Mouse (Mus musculus) C2C12 (cell line): ENCODE results near the gene Txnrd2. TPM values are rescaled to one million over a fixed set of nuclear protein-coding genes. Genes with fewer than 3 reads are reported as not detected.

Experiments used
- H3K27me3 ChIP-seq: one replicate; pipeline ENCODE4 v1.6.1; 2011; ENCODE audit not compliant: control insufficient read depth, insufficient read depth, insufficient read length
- H3K36me3 ChIP-seq: one replicate; pipeline ENCODE4 v1.6.1; 2011; ENCODE audit not compliant: control insufficient read depth, insufficient read depth
- H3K4me3 ChIP-seq: one replicate; pipeline ENCODE4 v1.5.1; 2011; ENCODE audit warnings: mild to moderate bottlenecking, control low read depth; ENCODE audit not compliant: poor library complexity, insufficient read depth, severe bottlenecking
- H3K79me2 ChIP-seq: one replicate; pipeline ENCODE4 v1.6.1; 2011; ENCODE audit not compliant: control insufficient read depth, insufficient read depth
- H3K79me3 ChIP-seq: one replicate; pipeline ENCODE4 v1.6.1; 2011; ENCODE audit warnings: low read depth, control low read depth
- H3ac ChIP-seq: one replicate; pipeline ENCODE3; 2011; ENCODE audit warnings: low read depth; ENCODE audit not compliant: control insufficient read depth, insufficient read length
- CEBPB ChIP-seq: IDR thresholded peaks from one replicate; pipeline ENCODE4 v1.6.1; 2011; ENCODE audit warnings: low read depth, mild to moderate bottlenecking, control low read depth, moderate library complexity
- CTCF ChIP-seq: IDR thresholded peaks from one replicate; pipeline ENCODE4 v1.5.1; 2011; ENCODE audit not compliant: control insufficient read depth, insufficient read depth, insufficient read length
- FOSL1 ChIP-seq: IDR thresholded peaks from one replicate; pipeline ENCODE4 v1.8.0; 2011; ENCODE audit warnings: mild to moderate bottlenecking, low read length; ENCODE audit not compliant: poor library complexity, insufficient read depth, severe bottlenecking
- MAX ChIP-seq: IDR thresholded peaks from one replicate; pipeline ENCODE4 v1.6.1; 2011; ENCODE audit warnings: mild to moderate bottlenecking, control low read depth
- MYOD1 ChIP-seq: IDR thresholded peaks from one replicate; pipeline ENCODE4 v1.6.1; 2011; ENCODE audit warnings: low read depth; ENCODE audit not compliant: control insufficient read depth, insufficient read length
- MYOG ChIP-seq: IDR thresholded peaks from one replicate; pipeline ENCODE4 v1.6.1; 2011; ENCODE audit not compliant: control insufficient read depth, insufficient read length; ENCODE audit errors: extremely low read depth
- USF1 ChIP-seq: IDR thresholded peaks from one replicate; pipeline ENCODE4 v1.6.1; 2011; ENCODE audit warnings: low read depth, mild to moderate bottlenecking, control low read depth, moderate library complexity
- polyA plus RNA-seq: library from polyadenylated mRNA; unstranded; fragments of >200 nt; fragmentation: generic; extraction: Trizol; gene quantifications from one replicate; pipeline ENCODE4 v1.2.1, GENCODE M21; 2012; ENCODE audit warnings: missing spikeins

Txnrd2 gene
- polyA plus RNA-seq, 1 experiment: 19.4 TPM

- Histone ChIP-seq H3K79me3 (no peaks in the 10 kb centered on the region), H3K79me2 (no peaks in the 10 kb centered on the region), H3K36me3 (peaks cover 4% of the 10 kb centered on the region), H3ac (no peak overlapping the region), H3K4me3 (no peak overlapping the region), H3K27me3 (no peaks in the 10 kb centered on the region)
- TF ChIP-seq FOSL1 (no peak), CEBPB (no peak), MYOG (no peak), CTCF (no peak), MYOD1 (no peak), USF1 (no peak), MAX (no peak)
These were observed 32.5 kb downstream of the Txnrd2 start for GRCm38 (mm10) chr16:18458661-18459060.

GRCm38 (mm10) chr16:18459335-18459954, 33.3 kb downstream of the Txnrd2 start:
- TF ChIP-seq MYOD1: peak; percentile 24
- TF ChIP-seq USF1: no peak
- peak; percentile 75 for TF ChIP-seq MAX
- TF ChIP-seq FOSL1: no peak
- no peak for TF ChIP-seq MYOG
- no peaks in the 10 kb centered on the region for H3K27me3 ChIP-seq

GRCm38 (mm10) chr16:18459955-18460370, 33.8 kb downstream of the Txnrd2 start:
- peaks cover 4% of the 10 kb centered on the region for H3K36me3 ChIP-seq
- H3K4me3 ChIP-seq: no peak overlapping the region
- H3K79me3 ChIP-seq: no peaks in the 10 kb centered on the region
- peak overlapping the region; percentile 64 for H3ac ChIP-seq
- H3K79me2 ChIP-seq: no peaks in the 10 kb centered on the region
- H3K27me3 ChIP-seq: no peaks in the 10 kb centered on the region
- TF ChIP-seq MYOG: no peak
- TF ChIP-seq MYOD1: peak; percentile 91
- TF ChIP-seq MAX: peak; percentile 21
- no peak for TF ChIP-seq CEBPB
- TF ChIP-seq FOSL1: peak; percentile 52
- TF ChIP-seq CTCF: no peak

More at GRCm38 (mm10) chr16:18459335-18459954, 33.3 kb downstream of the Txnrd2 start:
- peaks cover 4% of the 10 kb centered on the region for H3K36me3 ChIP-seq
- H3K79me3 ChIP-seq: no peaks in the 10 kb centered on the region
- H3ac ChIP-seq: peak overlapping the region; percentile 64
- H3K79me2 ChIP-seq: no peaks in the 10 kb centered on the region
- no peak overlapping the region for H3K4me3 ChIP-seq

GRCm38 (mm10) chr16:18460826-18461225, 34.6 kb downstream of the Txnrd2 start:
- H3ac ChIP-seq: no peak overlapping the region
- no peaks in the 10 kb centered on the region for H3K79me3 ChIP-seq
- H3K4me3 ChIP-seq: no peak overlapping the region
- no peak for TF ChIP-seq FOSL1
- no peak for TF ChIP-seq CEBPB
- TF ChIP-seq USF1: no peak
- no peak for TF ChIP-seq MAX
- no peak for TF ChIP-seq CTCF
- TF ChIP-seq MYOG: no peak
- TF ChIP-seq MYOD1: no peak
- peaks cover 4% of the 10 kb centered on the region for H3K36me3 ChIP-seq
- H3K79me2 ChIP-seq: no peaks in the 10 kb centered on the region
- H3K27me3 ChIP-seq: no peaks in the 10 kb centered on the region

GRCm38 (mm10) chr16:18462031-18462430, 35.8 kb downstream of the Txnrd2 start:
- Histone ChIP-seq H3K79me3 (no peaks in the 10 kb centered on the region), H3K79me2 (no peaks in the 10 kb centered on the region), H3K4me3 (no peak overlapping the region), H3K27me3 (no peaks in the 10 kb centered on the region), H3K36me3 (no peaks in the 10 kb centered on the region), H3ac (no peak overlapping the region)
- no peak for TF ChIP-seq MAX
- TF ChIP-seq CEBPB: no peak
- TF ChIP-seq USF1: no peak
- TF ChIP-seq MYOD1: no peak
- TF ChIP-seq FOSL1: no peak
- TF ChIP-seq MYOG: no peak
- TF ChIP-seq CTCF: no peak
